14 mouse cellular contexts compared by ENCODE assay signal in genomic region chr3:149379866-149380472, GRCm38 (mm10).
DNase-seq lines count a peak whose midpoint lies in the region; ATAC-seq lines count a peak whose summit lies in the region.
"Had no signal": no experiment of that assay in that cellular context is flagged by ENCODE, and none has a peak within 500 bp of the region (broad histone marks: within the 10 kb centered on the region; RNA-seq: fewer than 3 reads in every experiment).

No protein-coding gene starts in this region.

- H3K4me2 ChIP-seq in embryonic facial prominence, embryonic 13.5 days = peak overlapping the region; percentile 9; the same call in 1 of the 2 replicates
- 0 out of 2 replicates have a peak overlapping the region, but pooled peaks have one; percentile 6 for H3K4me2 ChIP-seq in embryonic facial prominence, embryonic 15.5 days (replicated peaks)
- H3K4me2 ChIP-seq: stomach, embryonic 15.5 days had no signal

- H3K27ac ChIP-seq in embryonic facial prominence, embryonic 13.5 days = no peak overlapping the region; the same call in 1 of the 2 replicates
- no peak overlapping the region for H3K27ac ChIP-seq in embryonic facial prominence, embryonic 10.5 days (replicated peaks)
- peak overlapping the region; percentile 44; the same call in 1 of the 2 replicates for H3K27ac ChIP-seq in embryonic facial prominence, embryonic 15.5 days (replicated peaks)
- H3K27ac ChIP-seq in forebrain, embryonic 10.5 days = no peak overlapping the region
- H3K27ac ChIP-seq: midbrain, embryonic 10.5 days; stomach, embryonic 15.5 days had no signal

- H3K4me1 ChIP-seq in embryonic facial prominence, embryonic 13.5 days = peaks cover 17% of the 10 kb centered on the region
- peaks cover 4% of the 10 kb centered on the region; the same call in 1 of the 2 replicates for H3K4me1 ChIP-seq in embryonic facial prominence, embryonic 10.5 days
- H3K4me1 ChIP-seq in embryonic facial prominence, embryonic 15.5 days = peaks cover 8% of the 10 kb centered on the region; the same call in 1 of the 2 replicates
- peaks cover 17% of the 10 kb centered on the region for H3K4me1 ChIP-seq in forebrain, embryonic 10.5 days
- H3K4me1 ChIP-seq: midbrain, embryonic 10.5 days; stomach, embryonic 15.5 days had no signal

- ATAC-seq in embryonic facial prominence, embryonic 13.5 days (ENCODE audit: insufficient number of reproducible peaks, insufficient read depth, low FRiP score, low TSS enrichment, low read depth) = no peak
- ATAC-seq in embryonic facial prominence, embryonic 15.5 days (ENCODE audit: insufficient number of reproducible peaks, low FRiP score, low TSS enrichment, low read depth) = no peak
- ATAC-seq in megakaryocyte-erythroid progenitor cell, adult 5-6 weeks (replicated peaks; ENCODE audit: low FRiP score, low TSS enrichment, poor library complexity, severe bottlenecking) = peak; percentile 87
- ATAC-seq: intestine, postnatal 0 days had no signal

- H3K36me3 ChIP-seq in embryonic facial prominence, embryonic 13.5 days = no peaks in the 10 kb centered on the region
- no peaks in the 10 kb centered on the region for H3K36me3 ChIP-seq in embryonic facial prominence, embryonic 10.5 days (replicated peaks)
- H3K36me3 ChIP-seq in embryonic facial prominence, embryonic 15.5 days = no peaks in the 10 kb centered on the region
- no peaks in the 10 kb centered on the region for H3K36me3 ChIP-seq in forebrain, embryonic 10.5 days (replicated peaks)
- H3K36me3 ChIP-seq: midbrain, embryonic 10.5 days; stomach, embryonic 15.5 days had no signal

- no peak for DNase-seq in embryonic facial prominence, embryonic 10.5 days (ENCODE audit: low spot score)
- DNase-seq in lung, adult 18-20 months = peak; percentile 27 to 42
- no peak for DNase-seq in lung, postnatal 10 days
- DNase-seq in adrenal gland, postnatal 10 days = no peak
- no peak for DNase-seq in forebrain, embryonic 10.5 days (ENCODE audit: extremely low spot score, low spot score)
- DNase-seq: adrenal gland, adult 8-10 months; cerebellum, adult 2 months; right cerebral cortex, adult 18-20 months had no signal

- no peak overlapping the region for H3K4me3 ChIP-seq in embryonic facial prominence, embryonic 13.5 days
- no peak overlapping the region for H3K4me3 ChIP-seq in embryonic facial prominence, embryonic 10.5 days
- no peak overlapping the region for H3K4me3 ChIP-seq in embryonic facial prominence, embryonic 15.5 days (replicated peaks)
- H3K4me3 ChIP-seq in forebrain, embryonic 10.5 days = no peak overlapping the region
- H3K4me3 ChIP-seq: midbrain, embryonic 10.5 days; stomach, embryonic 15.5 days had no signal

- H3K27me3 ChIP-seq in embryonic facial prominence, embryonic 13.5 days = no peaks in the 10 kb centered on the region
- no peaks in the 10 kb centered on the region for H3K27me3 ChIP-seq in embryonic facial prominence, embryonic 10.5 days (replicated peaks; ENCODE audit: low read depth, poor library complexity, severe bottlenecking)
- no peaks in the 10 kb centered on the region for H3K27me3 ChIP-seq in embryonic facial prominence, embryonic 15.5 days
- H3K27me3 ChIP-seq in forebrain, embryonic 10.5 days (ENCODE audit: poor library complexity, severe bottlenecking) = no peaks in the 10 kb centered on the region
- H3K27me3 ChIP-seq: stomach, embryonic 15.5 days had no signal

- 61% methylated on average over 15 of the region's 15 CpGs for WGBS in embryonic facial prominence, embryonic 13.5 days
- WGBS in embryonic facial prominence, embryonic 10.5 days = 76% methylated on average over 15 of the region's 15 CpGs
- WGBS in embryonic facial prominence, embryonic 15.5 days = 65% methylated on average over 15 of the region's 15 CpGs
- 78% methylated on average over 15 of the region's 15 CpGs for WGBS in forebrain, embryonic 10.5 days

- no peaks in the 10 kb centered on the region for H3K9me3 ChIP-seq in embryonic facial prominence, embryonic 13.5 days
- H3K9me3 ChIP-seq in embryonic facial prominence, embryonic 10.5 days = no peaks in the 10 kb centered on the region
- H3K9me3 ChIP-seq in embryonic facial prominence, embryonic 15.5 days (replicated peaks) = no peaks in the 10 kb centered on the region
- H3K9me3 ChIP-seq in forebrain, embryonic 10.5 days = no peaks in the 10 kb centered on the region
- H3K9me3 ChIP-seq: midbrain, embryonic 10.5 days; stomach, embryonic 15.5 days had no signal

- H3K9ac ChIP-seq in embryonic facial prominence, embryonic 13.5 days = no peak overlapping the region
- H3K9ac ChIP-seq in embryonic facial prominence, embryonic 15.5 days = no peak overlapping the region
- H3K9ac ChIP-seq: stomach, embryonic 15.5 days had no signal

Comparison
In these comparisons a context has a peak if more than half of its experiments do, and no peak if none do; other contexts are left out.
1. DNase-seq: peak in lung, adult 18-20 months (2 of 2); none in embryonic facial prominence, embryonic 10.5 days (single experiment), lung, postnatal 10 days (single experiment), adrenal gland, postnatal 10 days (single experiment) and forebrain, embryonic 10.5 days (single experiment).